In the genomic region with DNA sequence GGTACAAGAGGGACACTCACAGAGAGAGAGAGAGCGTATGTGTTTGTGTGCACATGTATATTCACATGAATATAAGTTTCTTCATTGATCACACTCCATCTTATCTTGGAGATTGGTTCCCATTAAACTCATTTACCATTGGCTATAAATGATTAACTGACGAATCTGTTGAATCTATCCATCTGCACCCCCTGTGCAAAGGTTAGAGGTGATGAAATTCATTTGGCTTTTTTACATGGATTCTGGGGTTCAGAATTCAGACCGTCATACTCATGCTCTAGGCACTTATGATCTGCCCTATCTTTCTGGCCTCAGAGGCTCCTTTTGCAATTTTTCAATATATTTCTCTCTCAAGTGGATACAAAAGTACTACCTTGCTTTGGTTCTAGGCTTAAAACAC, we compare ENCODE assay signal across 19 mouse cellular contexts.
DNase-seq lines count a peak whose midpoint lies in the region; ATAC-seq and TF ChIP-seq lines count a peak whose summit lies in the region.
"Had no signal": no experiment of that assay in that cellular context is flagged by ENCODE, and none has a peak within 500 bp of the region (broad histone marks: within the 10 kb centered on the region; RNA-seq: fewer than 3 reads in every experiment).

No protein-coding gene starts in this region.

- H3K4me3 ChIP-seq in liver, adult 2 months (ENCODE audit: insufficient read depth, low read depth, low read length) = no peak overlapping the region
- H3K4me3 ChIP-seq in liver, embryonic 12.5 days = no peak overlapping the region
- no peak overlapping the region for H3K4me3 ChIP-seq in liver, postnatal 0 days (ENCODE audit: low read depth, low read length)

- no peak for TF ChIP-seq EP300 in liver, postnatal 0 days (IDR thresholded peaks at IDR 0.05; ENCODE audit: low read depth)

- H3K27me3 ChIP-seq in liver, adult 2 months (ENCODE audit: control insufficient read depth, insufficient read depth, low read length) = no peaks in the 10 kb centered on the region
- no peaks in the 10 kb centered on the region for H3K27me3 ChIP-seq in liver, embryonic 12.5 days (replicated peaks)
- H3K27me3 ChIP-seq in liver, postnatal 0 days (ENCODE audit: insufficient read depth, low read length) = no peaks in the 10 kb centered on the region
- H3K27me3 ChIP-seq: CH12.LX had no signal

- 26% methylated on average over 3 of the region's 3 CpGs for WGBS in liver, adult 2 months
- WGBS in liver, embryonic 12.5 days (ENCODE audit: insufficient replicate concordance) = 68% methylated on average over 3 of the region's 3 CpGs
- WGBS in liver, postnatal 0 days (ENCODE audit: insufficient replicate concordance) = 63% methylated on average over 3 of the region's 3 CpGs

- no peak for TF ChIP-seq CTCF in liver, adult 2 months (IDR thresholded peaks at IDR 0.05; ENCODE audit: low read depth, low read length)
- TF ChIP-seq CTCF in liver, postnatal 0 days (IDR thresholded peaks at IDR 0.05; ENCODE audit: low read depth) = no peak

- no peaks in the 10 kb centered on the region for H3K79me2 ChIP-seq in liver, adult 2 months (ENCODE audit: control insufficient read depth, insufficient read depth, low read length)

- H3K27ac ChIP-seq in liver, adult 2 months (replicated peaks; ENCODE audit: insufficient read depth, low read depth, low read length) = no peak overlapping the region
- H3K27ac ChIP-seq in liver, embryonic 12.5 days = no peak overlapping the region
- no peak overlapping the region for H3K27ac ChIP-seq in liver, postnatal 0 days (ENCODE audit: low read depth)

- ATAC-seq in liver, embryonic 12.5 days = no peak
- ATAC-seq in liver, postnatal 0 days = peak; percentile 38; the same call in 1 of the 2 replicates
- ATAC-seq: activated CD4-positive, CD25-positive, alpha-beta regulatory T cell, adult 4 months; CD4-positive, CD25-positive, alpha-beta regulatory T cell, adult 4 months; Patski had no signal

- no peak overlapping the region for H3K9ac ChIP-seq in liver, adult 2 months (ENCODE audit: low read depth, low read length)
- no peak overlapping the region for H3K9ac ChIP-seq in liver, embryonic 12.5 days
- H3K9ac ChIP-seq in liver, postnatal 0 days (replicated peaks) = no peak overlapping the region

- no peaks in the 10 kb centered on the region for H3K36me3 ChIP-seq in liver, adult 2 months (ENCODE audit: control insufficient read depth, insufficient read depth, low read length)
- H3K36me3 ChIP-seq in liver, embryonic 12.5 days = no peaks in the 10 kb centered on the region
- H3K36me3 ChIP-seq in liver, postnatal 0 days (replicated peaks; ENCODE audit: insufficient read depth, low read length) = no peaks in the 10 kb centered on the region
- H3K36me3 ChIP-seq: G1E had no signal

- no peaks in the 10 kb centered on the region for H3K9me3 ChIP-seq in liver, embryonic 12.5 days (replicated peaks)
- H3K9me3 ChIP-seq in liver, postnatal 0 days (ENCODE audit: low read length) = no peaks in the 10 kb centered on the region
- H3K9me3 ChIP-seq: G1E had no signal

- DNase-seq in liver, adult 2 months (ENCODE audit: extremely low read depth, low read depth, low spot score) = peak; percentile 96
- DNase-seq in liver, postnatal 0 days = no peak
- DNase-seq in liver = no peak
- DNase-seq: adrenal gland, adult 2 months; adrenal gland, adult 8-10 months; adrenal gland, postnatal 10 days; adrenal gland, postnatal 14 days; adrenal gland, postnatal 25 days; adrenal gland, postnatal 36 days; B cell, adult 2 months; cerebellum, adult 11 months; cerebellum, adult 11-12 months; cerebellum, adult 18-20 months had no signal

- H3K4me1 ChIP-seq in liver, adult 2 months (ENCODE audit: control insufficient read depth, insufficient read depth, low read length) = peaks cover 10% of the 10 kb centered on the region
- no peaks in the 10 kb centered on the region for H3K4me1 ChIP-seq in liver, embryonic 12.5 days
- 0 out of 2 replicates have a peak, but pooled peaks cover 4% of the 10 kb centered on the region for H3K4me1 ChIP-seq in liver, postnatal 0 days (ENCODE audit: insufficient read depth)

- TF ChIP-seq POLR2A in liver, adult 2 months (IDR thresholded peaks at IDR 0.05; ENCODE audit: extremely low read depth, insufficient read depth, low read length) = no peak

- no peak overlapping the region for H3K4me2 ChIP-seq in liver, embryonic 12.5 days
- no peak overlapping the region for H3K4me2 ChIP-seq in liver, postnatal 0 days (ENCODE audit: low read depth, low read length)
